Mouse (Mus musculus) frontal cortex, postnatal 36 days (tissue): ENCODE measurements around the gene 4930564D02Rik.

ENCODE experiments used
- DNase-seq, 2 experiments: peaks; one replicate each; pipeline ENCODE4 v3.0.0; 2022; ENCODE audit warnings: low spot score in 2 of 2

4930564D02Rik gene

GRCm38 (mm10) chr3:105058627-105059513 lies 7.8 kb upstream of the 4930564D02Rik start:
- DNase-seq: peak; percentile 88 to 90

DNA sequence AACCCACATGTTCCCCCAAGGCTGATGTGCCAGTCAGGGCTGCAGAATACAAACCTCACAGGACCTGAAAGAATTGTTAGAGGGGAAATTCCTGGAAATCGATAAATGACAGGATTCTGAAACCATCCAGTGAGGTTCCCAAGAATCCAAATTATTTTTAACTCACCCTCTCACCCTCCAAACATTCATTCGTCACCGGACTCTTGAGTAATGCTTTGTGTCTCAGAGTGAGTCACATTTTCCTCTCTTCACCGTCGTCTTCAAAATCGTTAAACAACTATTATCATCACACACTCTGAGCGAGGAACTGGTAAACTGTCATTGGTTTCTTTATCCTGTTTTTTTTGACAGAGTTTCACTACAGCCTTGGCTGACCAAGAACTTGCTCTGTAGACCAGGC lies 6.7 kb upstream of the 4930564D02Rik start:
- no peak for DNase-seq

GRCm38 (mm10) chr3:105060992-105061391 lies 5.7 kb upstream of the 4930564D02Rik start:
- no peak for DNase-seq

DNA sequence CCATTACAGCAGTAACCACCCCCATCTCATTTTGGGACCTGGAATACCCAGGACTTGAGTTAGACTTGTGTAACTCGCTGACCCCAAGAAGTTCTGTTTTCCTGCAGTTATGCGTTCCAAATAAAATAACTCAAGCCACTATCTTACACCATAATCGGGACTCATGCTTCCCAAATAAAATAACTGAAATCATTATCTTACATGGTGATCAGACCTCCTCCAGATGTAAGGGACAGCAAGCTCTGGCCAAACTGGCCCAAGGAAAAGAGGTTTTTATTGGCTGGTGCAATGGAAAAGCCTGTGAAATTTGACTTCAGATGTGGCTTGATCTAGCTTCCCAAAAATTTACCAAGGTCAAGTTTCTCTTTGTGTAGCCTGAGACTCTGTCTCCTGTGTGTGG lies 5.1 kb upstream of the 4930564D02Rik start:
- no peak for DNase-seq

- DNase-seq: no peak
Measured at GRCm38 (mm10) chr3:105061991-105062390, 4.7 kb upstream of the 4930564D02Rik start.

DNA sequence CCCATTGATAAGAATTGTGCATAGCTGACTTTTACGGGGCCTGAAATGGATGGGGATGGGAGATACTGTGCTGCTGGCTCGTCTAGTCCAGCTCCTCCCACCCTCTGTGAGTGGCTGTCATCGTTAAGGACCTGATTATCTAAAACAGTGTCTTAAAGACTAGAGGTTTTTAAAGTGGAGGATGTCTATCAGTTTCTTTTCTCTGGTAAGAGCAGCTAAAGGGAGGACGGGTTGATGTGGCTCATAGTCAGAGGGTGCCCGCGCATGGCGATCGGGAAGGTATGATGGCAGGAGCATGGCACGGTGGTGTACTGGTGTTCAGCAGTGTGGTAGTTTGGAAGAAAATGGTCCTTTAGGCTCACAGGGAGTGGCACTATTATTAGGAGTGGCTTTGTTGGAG lies 4.0 kb upstream of the 4930564D02Rik start:
- DNase-seq: no peak

DNA sequence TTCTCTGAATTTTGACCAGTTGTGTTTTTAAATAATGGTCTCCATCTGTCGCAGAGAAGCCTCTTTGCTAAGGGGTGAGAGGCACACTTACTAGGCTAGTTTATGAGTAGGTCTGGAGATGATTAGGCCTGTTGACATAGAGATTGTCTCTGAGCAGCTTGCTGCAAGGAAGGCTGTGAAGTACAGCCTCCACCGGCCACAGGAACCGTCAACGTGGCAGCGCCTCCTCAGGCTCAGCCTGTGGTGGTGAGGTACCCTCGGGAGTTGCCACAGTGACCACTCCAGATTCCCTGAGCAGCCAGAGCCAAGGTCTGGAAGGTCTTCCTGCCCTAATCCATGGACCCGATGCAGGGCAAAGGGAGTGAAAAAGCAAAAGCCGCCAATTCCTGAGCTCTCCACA lies 3.9 kb downstream of the 4930564D02Rik start:
- DNase-seq: no peak

DNA sequence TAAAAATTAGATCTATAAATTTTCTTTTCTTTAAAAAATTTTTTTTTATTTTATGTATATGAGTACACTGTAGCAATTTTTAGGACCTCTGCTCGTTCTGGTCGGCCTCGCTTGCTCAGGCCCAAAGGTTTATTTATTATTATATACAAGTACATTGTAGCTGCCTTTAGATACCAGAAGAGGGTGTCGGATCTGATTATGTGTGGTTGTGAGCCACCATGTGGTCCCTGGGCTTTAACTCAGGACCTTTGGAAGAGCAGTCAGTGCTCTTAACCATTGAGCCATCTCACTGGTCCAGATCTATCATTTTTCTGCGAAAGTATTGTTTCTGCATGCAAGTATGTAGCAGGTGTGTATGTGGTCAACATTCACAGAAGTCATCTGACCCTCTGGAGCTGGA lies 4.6 kb downstream of the 4930564D02Rik start:
- no peak for DNase-seq

- no peak for DNase-seq
Measured at GRCm38 (mm10) chr3:105072536-105072935, 5.9 kb downstream of the 4930564D02Rik start.

DNA sequence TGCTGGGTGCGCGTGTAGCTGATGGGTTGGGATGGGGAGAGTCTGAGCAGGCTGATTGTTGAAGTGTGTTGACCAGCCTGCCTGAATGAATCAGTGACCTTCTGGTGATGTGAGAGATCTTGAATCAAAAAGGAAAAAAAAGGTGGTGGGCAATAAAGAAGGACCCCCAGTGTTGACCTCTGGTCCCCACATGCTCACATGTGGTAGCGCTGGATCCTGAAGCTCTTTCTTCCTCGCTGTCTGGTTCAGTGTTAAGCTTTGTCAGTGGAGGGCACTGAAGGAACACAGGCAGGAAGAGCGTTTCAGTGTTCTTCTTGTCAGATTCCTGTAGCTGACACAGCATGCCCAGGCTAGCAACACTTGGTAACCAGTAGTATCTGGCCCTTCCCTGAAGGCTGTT lies 9.2 kb downstream of the 4930564D02Rik start:
- DNase-seq: no peak

GRCm38 (mm10) chr3:105078231-105078826 lies 11.7 kb downstream of the 4930564D02Rik start:
- DNase-seq: peak; percentile 75 to 83

GRCm38 (mm10) chr3:105087344-105087743 lies 20.7 kb downstream of the 4930564D02Rik start:
- DNase-seq: no peak

DNA sequence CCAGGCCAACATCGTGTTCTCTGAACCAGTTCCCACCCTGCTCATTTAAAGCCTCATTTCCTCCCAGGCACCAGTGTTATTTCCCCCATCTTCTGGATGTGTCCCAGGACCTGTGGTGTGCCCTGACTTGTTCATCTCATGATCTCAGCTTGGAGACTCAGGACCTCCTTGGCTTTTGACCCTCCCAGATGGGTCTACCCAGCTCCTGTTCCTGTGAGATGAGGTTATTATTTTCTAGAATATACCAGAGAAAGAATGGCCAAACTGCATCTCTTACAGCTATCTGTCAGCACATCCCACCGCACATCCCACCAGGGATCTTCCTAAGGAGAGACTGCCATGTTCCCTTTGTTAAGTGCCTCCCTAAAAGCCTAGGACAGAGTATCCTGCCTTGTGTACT lies 22.0 kb downstream of the 4930564D02Rik start:
- DNase-seq: no peak

- DNase-seq: no peak
Measured at GRCm38 (mm10) chr3:105090147-105090546, 23.5 kb downstream of the 4930564D02Rik start.

GRCm38 (mm10) chr3:105090981-105091380 lies 24.3 kb downstream of the 4930564D02Rik start:
- peak; percentile 31 to 65 for DNase-seq

DNA sequence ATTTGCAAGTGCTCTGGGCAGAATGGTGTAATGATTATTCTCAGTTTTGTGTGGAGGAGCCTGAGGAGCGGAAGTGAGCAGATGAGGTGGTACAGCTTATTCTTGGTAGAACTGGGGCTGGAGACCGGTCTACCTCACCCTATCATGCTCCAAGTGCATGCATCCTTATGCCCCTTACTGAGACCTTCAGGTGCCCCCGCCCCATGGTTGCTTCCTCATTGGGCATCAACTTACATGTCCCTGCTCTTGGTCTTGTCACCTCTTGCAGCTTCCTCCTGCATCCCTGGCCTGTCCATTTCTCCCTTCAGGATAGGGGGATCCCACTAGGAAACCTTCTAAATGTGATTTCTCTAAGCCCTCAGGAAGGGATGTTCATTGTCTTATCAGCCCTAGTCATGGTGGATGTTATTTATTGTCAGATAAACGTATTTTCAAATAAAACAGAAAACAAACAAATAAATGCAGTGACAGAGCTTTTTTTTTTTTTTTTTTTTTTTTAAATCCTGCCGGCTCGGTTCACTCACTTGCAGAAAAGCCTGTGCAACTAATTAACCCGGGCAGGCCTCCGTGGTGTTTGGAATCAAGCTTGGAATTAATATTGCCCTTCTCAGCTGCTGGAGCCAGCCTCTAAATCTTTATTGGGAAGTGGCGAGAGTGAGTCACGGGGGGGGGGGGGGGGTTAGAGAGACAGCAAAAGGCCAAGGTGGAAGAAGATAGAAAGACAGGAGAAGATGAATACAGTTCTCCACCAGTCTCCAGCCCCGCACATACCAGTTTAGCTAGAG lies 26.3 kb downstream of the 4930564D02Rik start:
- DNase-seq: no peak

GRCm38 (mm10) chr3:105094448-105094847 lies 27.8 kb downstream of the 4930564D02Rik start:
- DNase-seq: no peak

- no peak for DNase-seq
Measured at GRCm38 (mm10) chr3:105095026-105095425, 28.4 kb downstream of the 4930564D02Rik start.

DNA sequence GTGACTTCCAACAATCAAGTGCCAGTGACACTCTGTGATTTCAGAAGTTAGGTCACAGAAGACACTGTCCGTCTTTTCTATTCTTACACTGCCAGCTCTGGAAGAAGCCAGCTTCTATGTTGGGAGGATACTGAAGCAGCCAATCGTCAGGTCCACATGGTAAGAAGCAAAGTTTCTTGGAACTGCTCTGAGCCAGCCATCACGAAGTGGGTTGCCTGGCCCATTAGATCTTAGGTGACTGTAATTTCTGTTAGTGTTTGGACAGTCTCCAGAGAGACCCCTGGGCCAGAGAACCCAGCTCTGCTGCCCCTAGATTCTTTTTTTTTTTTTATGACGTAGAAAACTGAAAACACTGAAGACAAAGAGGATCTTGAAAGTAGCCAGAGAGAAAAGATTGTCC lies 30.9 kb downstream of the 4930564D02Rik start:
- no peak for DNase-seq

DNA sequence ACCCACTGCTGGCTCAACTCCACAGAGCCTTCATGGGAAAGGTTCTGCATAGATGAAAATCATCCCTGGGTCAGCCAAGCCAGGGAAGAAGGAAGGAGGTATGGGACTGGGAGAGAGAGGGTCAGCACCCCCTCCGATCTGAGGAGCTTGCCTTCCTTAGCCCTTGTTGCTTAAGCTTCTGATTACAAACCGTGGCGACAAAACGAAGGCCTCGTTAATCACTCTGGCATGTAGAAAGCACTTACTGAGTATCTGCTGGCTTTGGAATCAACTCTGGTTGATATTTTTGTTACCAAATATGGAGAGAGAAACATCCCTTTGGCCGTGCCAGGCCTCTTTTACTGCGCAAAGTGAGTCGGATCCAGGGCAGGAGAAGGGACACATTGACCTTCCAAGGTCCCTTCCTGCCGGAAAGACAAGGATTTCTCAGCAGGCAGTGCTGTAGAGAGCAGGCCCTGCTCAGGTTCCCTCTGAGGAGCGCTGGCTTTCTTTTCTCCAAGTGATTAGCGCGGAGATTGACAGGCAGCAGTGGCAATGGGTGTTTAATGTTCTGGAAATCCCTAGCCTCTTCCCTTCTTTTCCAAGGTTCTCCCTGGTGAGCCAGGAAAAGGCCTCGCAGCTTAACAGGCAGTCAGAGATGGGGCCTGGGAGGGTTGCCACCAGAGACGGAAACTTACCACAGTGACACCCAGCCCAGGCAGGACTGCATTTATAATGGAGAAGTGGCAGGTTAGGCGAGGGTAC lies 33.1 kb downstream of the 4930564D02Rik start:
- no peak for DNase-seq

GRCm38 (mm10) chr3:105100270-105100589 lies 33.6 kb downstream of the 4930564D02Rik start:
- DNase-seq: no peak

DNA sequence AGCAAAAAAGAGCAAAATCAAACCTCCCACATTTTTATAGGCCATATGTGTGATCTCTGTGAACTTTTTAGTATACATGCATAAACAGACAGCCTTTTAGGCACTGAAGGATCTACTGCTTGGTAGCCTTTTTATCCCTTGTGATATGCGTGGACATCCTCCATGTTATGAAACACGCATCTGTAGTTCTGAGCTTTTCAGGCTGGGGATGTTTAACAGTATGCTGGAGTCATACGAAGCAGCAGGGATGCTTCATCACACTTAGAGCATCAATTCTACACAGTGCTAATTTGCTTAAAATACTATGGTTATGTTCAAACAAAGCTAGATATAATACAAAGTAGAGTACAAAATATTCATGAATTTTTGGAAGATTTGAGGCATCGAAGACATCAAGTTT lies 39.2 kb downstream of the 4930564D02Rik start:
- DNase-seq: peak in 1 of 2 experiments; percentile 33
